Mouse (Mus musculus) gastrocnemius, postnatal 14 days (tissue): ENCODE results near the gene Olfr1357. TPM values are rescaled to one million over a fixed set of nuclear protein-coding genes. Genes with fewer than 3 reads are reported as not detected.
"Not testable (repeated sequence)": the region's sequence is repeated elsewhere in the genome, so short reads cannot be mapped to it uniquely, and the experiment has no call there.

Source experiments
- DNase-seq: peaks from one replicate; pipeline ENCODE4 v3.0.0; 2021; ENCODE audit warnings: mixed read lengths
- intact Hi-C: fragments of 180-260 bp; cut with DNase I; formaldehyde crosslinking; loops from one replicate; pipeline ENCODE4 v1.15.1; 2025; ENCODE audit warnings: low total_unique reads
- long read RNA-seq, 2 experiments: library from polyadenylated mRNA; stranded (forward); transcript quantifications; one replicate each; pipeline ENCODE4 v2.0.0; 2021
- total RNA-seq, 2 experiments: library from RNA; stranded (reverse); gene quantifications; 2 replicates each; pipeline ENCODE4 v1.2.3; 2021

Olfr1357 gene
- not detected for total RNA-seq
- long read RNA-seq, experiment 1, result 0 reads
- long read RNA-seq, experiment 2, result 0 reads

DNA sequence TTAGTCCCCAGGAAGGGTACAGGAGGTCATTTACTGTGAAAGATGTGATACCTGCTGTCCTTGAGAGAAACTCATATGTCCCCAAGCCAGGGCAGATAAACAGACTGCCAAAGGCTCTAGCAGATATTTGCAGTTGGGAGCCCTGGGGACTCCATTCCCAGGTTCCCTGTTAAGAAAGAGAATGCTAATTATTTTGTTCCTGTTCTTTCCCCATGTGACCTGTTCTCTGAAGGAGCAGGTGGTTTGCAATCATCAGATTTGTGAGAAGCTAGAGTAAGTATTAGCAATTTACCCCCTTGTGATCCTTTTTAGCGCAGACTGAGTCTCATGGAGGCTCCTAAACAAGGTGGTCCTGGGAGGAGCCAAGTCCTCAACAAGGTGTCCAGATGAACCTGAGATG is at the start of gene Olfr1357:
Gene Olfr1357, minus strand, starts transcription at position 101 of the 400 bp plus-strand sequence.
- DNase-seq, result no peak
- intact Hi-C loops, result no loop called here

DNA sequence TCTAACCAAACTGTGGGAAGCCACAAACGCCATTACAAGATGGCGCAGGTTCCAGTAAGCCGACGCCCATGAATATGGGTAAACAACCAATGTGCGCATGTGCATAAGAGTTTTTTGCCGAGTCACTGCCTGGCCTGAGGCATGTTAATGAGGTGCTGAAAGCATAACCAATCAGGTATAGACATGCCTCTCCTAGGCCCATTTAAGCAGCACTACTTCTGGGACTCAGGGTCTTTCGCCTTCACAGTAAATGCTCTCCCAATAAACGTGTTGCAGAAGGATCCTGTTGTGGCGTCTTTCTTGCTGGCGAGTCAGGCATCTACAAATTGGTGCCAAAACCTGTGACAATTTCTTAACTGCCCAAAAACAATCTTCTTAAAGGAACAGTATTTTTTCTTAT is 48.8 kb upstream of the Olfr1357 start:
- intact Hi-C loops, DNase-seq: not testable (repeated sequence)

- intact Hi-C loops, result no loop called here
- DNase-seq, result no peak
These were observed 46.7 kb upstream of the Olfr1357 start for GRCm38 (mm10) chr10:78664546-78664945.

- no peak for DNase-seq
- intact Hi-C loops, result no loop called here
These were observed 43.3 kb upstream of the Olfr1357 start for GRCm38 (mm10) chr10:78661198-78661597.

DNA sequence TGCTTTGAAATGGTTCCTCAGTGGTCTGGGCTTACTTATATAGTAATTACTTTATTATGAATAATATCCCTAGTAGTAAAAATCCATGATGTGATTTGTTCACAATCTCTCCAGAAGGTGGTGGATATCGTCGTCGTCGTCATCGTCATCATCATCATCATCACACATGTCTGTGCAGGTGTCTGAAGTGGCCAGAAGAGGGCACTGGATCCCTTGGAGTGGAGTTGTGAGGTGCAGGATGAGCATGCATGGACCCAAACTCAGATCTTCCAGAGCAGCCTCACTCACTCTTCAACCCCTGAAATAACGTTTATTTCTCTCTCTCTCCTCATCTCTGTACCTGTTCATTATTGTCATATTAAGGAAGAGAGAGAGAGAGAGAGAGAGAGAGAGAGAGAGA is 14.4 kb upstream of the Olfr1357 start:
- intact Hi-C loops, result no loop called here
- DNase-seq, result no peak

DNA sequence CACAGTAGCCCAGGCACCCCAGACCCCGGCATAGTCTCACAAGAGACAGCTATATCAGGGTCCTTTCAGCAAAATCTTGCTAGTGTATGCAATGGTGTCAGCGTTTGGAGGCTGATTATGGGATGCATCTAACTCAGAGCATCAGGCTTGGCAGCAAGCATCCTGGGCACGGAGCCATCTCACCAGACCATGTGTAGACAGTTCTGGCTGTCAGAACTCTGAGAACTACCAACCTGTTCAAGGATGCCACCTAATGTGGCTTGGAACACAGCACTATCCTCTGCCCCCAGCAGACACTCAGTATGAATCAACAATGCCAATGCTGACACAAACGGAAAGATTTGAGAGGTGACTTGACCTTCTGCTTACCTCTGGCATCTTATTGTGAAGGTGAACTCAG is 12.3 kb upstream of the Olfr1357 start:
- intact Hi-C loops, result no loop called here
- DNase-seq, result no peak

- intact Hi-C loops, DNase-seq: not testable (repeated sequence)
These were observed 5.3 kb upstream of the Olfr1357 start for GRCm38 (mm10) chr10:78623143-78623542.

- DNase-seq, result no peak
- intact Hi-C loops, result loop anchor here (5.0 kb wide), 1 partner anchor 70 kb away; no protein-coding TSS in a partner anchor
These were observed 10.3 kb downstream of the Olfr1357 start for GRCm38 (mm10) chr10:78607602-78608001.

DNA sequence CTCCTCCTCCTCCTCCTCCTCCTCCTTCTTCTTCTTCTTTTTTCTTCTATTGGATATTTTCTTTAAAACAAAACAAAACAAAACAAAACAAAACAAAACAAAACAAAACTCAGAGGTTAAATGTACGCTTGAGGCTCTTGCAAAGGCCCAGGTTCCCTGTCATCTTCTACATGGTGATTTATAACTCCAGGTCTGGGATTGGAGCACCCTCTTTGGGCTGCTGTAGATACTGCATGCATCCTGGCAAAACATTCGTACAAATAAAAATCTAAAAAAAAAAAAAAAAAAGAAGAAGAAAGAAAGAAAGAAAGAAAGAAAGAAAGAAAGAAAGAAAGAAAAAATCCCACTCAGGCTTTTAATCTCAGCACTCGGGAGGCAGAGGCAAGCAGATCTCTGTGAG is 12.8 kb downstream of the Olfr1357 start:
- intact Hi-C loops, result loop anchor here (5.0 kb wide), 1 partner anchor 68 kb away; no protein-coding TSS in a partner anchor
- DNase-seq, result no peak

- no peak for DNase-seq
- intact Hi-C loops, result no loop called here
These were observed 18.0 kb downstream of the Olfr1357 start for GRCm38 (mm10) chr10:78599865-78600264.

DNA sequence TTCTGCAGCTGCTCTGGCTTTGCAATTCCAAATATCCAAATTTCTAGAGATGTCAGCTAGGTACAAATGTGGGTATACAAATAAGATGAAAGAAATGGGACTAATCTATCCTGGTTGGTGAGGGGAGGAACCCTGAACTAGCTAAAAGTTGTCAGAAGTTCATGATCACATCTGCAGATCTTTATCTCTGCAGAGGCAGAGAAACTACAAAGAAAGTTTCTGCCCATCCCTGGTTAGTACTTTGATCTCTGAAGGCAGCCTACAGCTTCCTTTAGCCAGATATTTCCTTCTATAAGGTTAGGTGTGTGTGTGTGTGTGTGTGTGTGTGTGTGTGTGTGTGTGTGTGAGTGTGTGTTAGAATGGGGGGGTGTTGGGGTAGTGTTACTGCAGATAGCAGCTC is 23.3 kb downstream of the Olfr1357 start:
- intact Hi-C loops, result no loop called here
- DNase-seq, result no peak

DNA sequence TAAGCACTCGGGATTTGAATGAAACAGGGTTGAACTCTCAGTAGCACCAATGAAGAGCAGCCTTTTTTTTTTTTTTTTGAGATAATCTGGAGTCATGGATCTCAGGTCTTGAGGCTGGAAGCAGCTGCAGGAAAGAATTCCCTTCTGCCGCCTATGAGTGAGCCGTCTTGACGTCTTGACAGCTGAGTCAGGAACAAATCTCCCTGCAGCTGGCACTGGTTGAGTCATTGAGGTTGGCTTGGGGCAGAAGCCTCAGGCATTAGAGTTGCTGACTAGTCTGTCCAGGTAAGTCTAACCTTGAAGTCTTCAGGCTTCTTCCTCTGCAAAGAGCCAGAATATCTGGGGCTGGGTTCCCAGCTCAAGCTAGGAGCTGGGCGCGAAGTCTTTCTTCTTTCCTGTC is 23.7 kb downstream of the Olfr1357 start:
- no peak for DNase-seq
- intact Hi-C loops, result no loop called here

DNA sequence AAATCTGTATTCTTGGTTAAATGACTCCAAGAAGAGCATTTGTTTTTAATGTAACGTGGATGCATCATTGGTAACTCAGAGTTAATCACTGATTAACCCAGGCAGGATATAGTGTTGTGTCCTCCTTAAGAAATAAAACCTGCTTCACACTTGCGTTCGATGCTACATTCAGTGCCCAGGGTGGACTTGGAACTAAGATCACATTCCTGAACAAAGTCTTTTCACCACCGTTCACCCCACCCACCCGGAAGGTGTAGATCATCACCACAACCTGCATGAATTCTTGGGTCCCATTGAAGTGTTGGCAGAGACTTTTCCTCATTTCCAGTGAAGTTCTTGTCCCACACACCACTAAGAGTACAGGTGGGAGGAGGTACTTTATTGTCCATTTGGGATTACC is 24.1 kb downstream of the Olfr1357 start:
- no peak for DNase-seq
- intact Hi-C loops, result no loop called here

GRCm38 (mm10) chr10:78592856-78593379 is 25.0 kb downstream of the Olfr1357 start:
- DNase-seq, result no peak
- intact Hi-C loops, result no loop called here

- intact Hi-C loops, result no loop called here
- peak; percentile 54 for DNase-seq
These were observed 26.2 kb downstream of the Olfr1357 start, which contains the start of gene Syde1 for GRCm38 (mm10) chr10:78591406-78592328. TSS of gene Syde1 (minus strand) at chr10:78591964.

DNA sequence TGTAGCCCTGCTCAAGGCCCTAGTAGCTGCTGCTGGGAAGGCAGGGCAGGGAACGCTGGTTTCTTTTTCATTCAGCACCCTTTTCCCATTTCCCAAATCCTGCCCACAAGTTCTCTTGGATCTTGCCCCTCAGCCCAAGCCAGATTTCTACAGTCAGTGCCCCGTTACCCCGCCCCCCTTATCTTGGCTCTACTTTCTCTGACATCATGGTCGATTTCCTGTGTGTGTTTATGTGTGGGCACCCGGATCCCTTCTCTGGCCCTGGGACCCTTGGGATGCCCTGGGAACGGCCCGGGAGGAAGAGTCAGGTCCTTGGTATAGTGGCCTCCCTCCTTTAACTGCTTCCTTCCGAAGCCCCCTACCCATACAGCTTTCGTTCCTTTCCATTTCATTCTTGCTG is 27.1 kb downstream of the Olfr1357 start:
- peak; percentile 22 for DNase-seq
- intact Hi-C loops, result no loop called here

- DNase-seq, result no peak
- intact Hi-C loops, result no loop called here
These were observed 28.0 kb downstream of the Olfr1357 start for GRCm38 (mm10) chr10:78589901-78590300.

- DNase-seq, result no peak
- intact Hi-C loops, result no loop called here
These were observed 28.6 kb downstream of the Olfr1357 start for GRCm38 (mm10) chr10:78589291-78589690.

DNA sequence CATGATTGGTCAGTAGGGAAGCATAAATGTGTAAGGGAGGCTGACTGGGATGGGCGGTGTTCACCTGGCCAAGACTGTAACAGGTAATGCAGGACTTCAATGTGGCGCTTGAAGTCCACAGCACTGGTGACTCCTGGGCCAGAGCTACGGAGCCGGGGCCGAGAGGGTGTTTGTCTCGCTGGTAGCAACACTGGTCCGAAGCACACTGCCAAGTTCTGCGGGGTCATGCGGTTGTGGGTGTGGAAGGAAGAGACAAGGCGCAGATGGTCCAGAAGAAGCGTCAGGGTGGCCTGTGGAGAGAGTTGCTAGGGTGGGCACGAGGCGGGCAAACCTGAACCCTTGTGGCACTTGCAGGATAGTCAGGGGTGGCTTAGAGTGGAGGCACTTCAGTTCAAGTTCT is 31.8 kb downstream of the Olfr1357 start:
- intact Hi-C loops, result no loop called here

GRCm38 (mm10) chr10:78585606-78586005 is 32.3 kb downstream of the Olfr1357 start:
- intact Hi-C loops, result no loop called here

More for the DNA sequence above, 31.8 kb downstream of the Olfr1357 start:
- no peak for DNase-seq

DNA sequence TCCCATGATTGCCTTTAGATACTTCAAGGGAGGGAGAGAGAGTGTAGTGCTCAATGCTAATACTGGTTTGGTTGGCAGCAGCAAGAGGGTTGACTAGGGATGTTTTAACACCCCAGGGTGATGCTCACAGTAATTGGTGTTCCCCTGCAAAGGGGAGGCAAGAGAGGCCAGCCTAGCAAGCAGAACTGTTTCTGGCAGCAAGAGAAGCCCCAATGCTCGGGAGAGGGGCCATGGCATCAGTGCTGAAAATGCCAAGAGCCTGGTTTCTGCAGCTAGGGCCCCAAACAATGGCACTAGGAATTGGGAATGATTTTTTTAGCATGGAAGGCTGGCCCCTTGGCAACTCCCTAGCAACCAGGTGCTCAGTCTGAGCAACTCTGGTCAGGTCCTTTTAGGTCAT is 32.9 kb downstream of the Olfr1357 start:
- DNase-seq, result no peak
- intact Hi-C loops, result no loop called here

More at GRCm38 (mm10) chr10:78585606-78586005, 32.3 kb downstream of the Olfr1357 start:
- DNase-seq, result no peak
